Mouse (Mus musculus): ENCODE measurements around the gene Gm20388. TPM values are rescaled to one million over a fixed set of nuclear protein-coding genes. Genes with fewer than 3 reads are reported as not detected.

The Gm20388 gene
- polyA plus RNA-seq, 1 experiment = 10.6 TPM

DNA sequence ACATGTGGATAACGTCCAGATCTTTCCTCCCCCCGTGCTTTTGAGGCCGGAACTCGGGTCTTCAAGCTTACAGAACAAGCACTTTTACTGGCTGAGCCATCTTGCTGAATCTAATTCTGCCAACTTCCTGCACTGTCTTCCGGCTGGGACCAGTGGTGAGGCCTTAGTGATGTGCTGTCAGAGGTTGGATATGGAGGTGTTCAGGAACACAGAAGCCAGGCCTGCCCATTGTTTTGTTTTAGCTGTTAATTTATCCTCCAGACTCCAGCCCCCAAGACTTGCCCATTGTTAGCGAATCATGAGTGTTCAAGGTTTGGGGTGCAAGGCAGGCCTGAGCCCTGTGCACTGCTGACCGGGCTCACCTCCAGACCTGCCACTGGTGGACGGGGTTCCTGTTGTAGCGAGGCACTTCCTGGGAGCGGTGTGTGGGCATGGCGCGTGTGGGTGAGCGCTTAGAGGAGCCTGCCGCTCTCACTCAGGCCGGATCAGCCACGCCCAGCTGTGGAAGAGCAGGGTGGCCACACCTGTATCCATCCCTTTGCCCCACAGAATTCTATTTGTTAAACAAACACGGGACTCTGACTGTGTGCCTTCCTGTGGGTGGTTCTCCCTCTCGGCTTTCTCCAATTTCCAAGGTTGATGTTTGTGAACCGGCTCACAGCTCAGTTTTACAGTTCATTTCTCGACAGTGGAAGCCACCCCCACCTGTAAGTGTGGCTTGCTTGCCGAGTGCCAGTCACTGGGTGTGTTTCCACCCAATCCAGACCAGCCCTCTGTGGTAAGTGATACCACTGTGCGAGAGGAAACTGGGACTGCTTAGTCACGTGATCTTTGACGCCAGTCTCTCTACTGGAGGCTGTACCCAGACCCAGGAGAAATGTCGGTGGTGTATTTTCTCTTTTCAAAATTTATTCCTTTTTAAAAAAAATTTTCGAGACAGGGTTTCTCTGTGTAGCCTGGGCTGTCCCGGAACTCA, 3430.7 kb downstream of the Gm20388 start:
- 58% methylated on average over 27 of the region's 27 CpGs for WGBS
- Histone ChIP-seq H3K4me3 (replicated peaks; ENCODE audit: control insufficient read depth, low read depth, low read length) (no peak overlapping the region), H3K4me1 (ENCODE audit: control insufficient read depth, insufficient read depth, low read length) (peaks cover 1% of the 10 kb centered on the region), H3K27ac (ENCODE audit: control insufficient read depth, insufficient read depth, low read depth, low read length, poor library complexity) (no peak overlapping the region)
- TF ChIP-seq CTCF (IDR thresholded peaks at IDR 0.05; ENCODE audit: control insufficient read depth, insufficient read depth, low read length) (no peak), POLR2A (IDR thresholded peaks at IDR 0.05; ENCODE audit: borderline replicate concordance, control insufficient read depth, low read depth, low read length) (no peak)

DNA sequence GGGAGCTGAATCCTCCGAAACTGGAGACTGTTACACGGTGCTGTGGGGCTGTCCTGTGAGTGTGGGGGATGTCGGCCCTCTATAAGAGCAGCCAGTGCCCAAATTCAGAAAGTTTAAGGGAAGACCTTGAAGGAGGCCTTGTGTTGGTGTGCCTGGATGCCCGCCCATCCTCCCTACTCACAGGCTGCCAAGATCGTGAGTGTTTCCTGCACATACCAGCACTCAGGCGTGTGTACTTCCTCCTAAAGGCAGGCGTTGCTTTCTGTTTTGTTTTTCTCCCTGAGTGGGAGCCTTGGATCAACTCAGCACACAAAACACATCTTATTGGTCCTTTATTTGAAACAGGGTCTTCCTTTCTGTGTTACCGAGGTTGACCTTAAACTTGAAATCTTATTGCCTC, 3431.6 kb downstream of the Gm20388 start:
- Histone ChIP-seq H3K4me1 (ENCODE audit: control insufficient read depth, insufficient read depth, low read length) (peaks cover 1% of the 10 kb centered on the region), H3K4me3 (replicated peaks; ENCODE audit: control insufficient read depth, low read depth, low read length) (no peak overlapping the region), H3K27ac (ENCODE audit: control insufficient read depth, insufficient read depth, low read depth, low read length, poor library complexity) (no peak overlapping the region)
- TF ChIP-seq CTCF (IDR thresholded peaks at IDR 0.05; ENCODE audit: control insufficient read depth, insufficient read depth, low read length) (no peak), POLR2A (IDR thresholded peaks at IDR 0.05; ENCODE audit: borderline replicate concordance, control insufficient read depth, low read depth, low read length) (no peak)
- 26% methylated on average over 8 of the region's 8 CpGs for WGBS

- H3K4me3 ChIP-seq (replicated peaks; ENCODE audit: control insufficient read depth, low read depth, low read length) = no peak overlapping the region
- H3K27ac ChIP-seq (ENCODE audit: control insufficient read depth, insufficient read depth, low read depth, low read length, poor library complexity) = no peak overlapping the region
- WGBS = 21% methylated on average over 7 of the region's 7 CpGs
- H3K4me1 ChIP-seq (ENCODE audit: control insufficient read depth, insufficient read depth, low read length) = peaks cover 1% of the 10 kb centered on the region
- TF ChIP-seq CTCF (IDR thresholded peaks at IDR 0.05; ENCODE audit: control insufficient read depth, insufficient read depth, low read length) = no peak
- no peak for TF ChIP-seq POLR2A (IDR thresholded peaks at IDR 0.05; ENCODE audit: borderline replicate concordance, control insufficient read depth, low read depth, low read length)
These were observed 3432.3 kb downstream of the Gm20388 start for GRCm38 (mm10) chr8:123342911-123343310.

GRCm38 (mm10) chr8:123343422-123343821, 3432.8 kb downstream of the Gm20388 start:
- peaks cover 1% of the 10 kb centered on the region for H3K4me1 ChIP-seq (ENCODE audit: control insufficient read depth, insufficient read depth, low read length)
- no peak overlapping the region for H3K27ac ChIP-seq (ENCODE audit: control insufficient read depth, insufficient read depth, low read depth, low read length, poor library complexity)
- 73% methylated on average over 12 of the region's 12 CpGs for WGBS
- TF ChIP-seq POLR2A (IDR thresholded peaks at IDR 0.05; ENCODE audit: borderline replicate concordance, control insufficient read depth, low read depth, low read length) (no peak), CTCF (IDR thresholded peaks at IDR 0.05; ENCODE audit: control insufficient read depth, insufficient read depth, low read length) (no peak)
- no peak overlapping the region for H3K4me3 ChIP-seq (replicated peaks; ENCODE audit: control insufficient read depth, low read depth, low read length)

GRCm38 (mm10) chr8:123345135-123345534, 3434.5 kb downstream of the Gm20388 start:
- Histone ChIP-seq H3K4me3 (replicated peaks; ENCODE audit: control insufficient read depth, low read depth, low read length) (no peak overlapping the region), H3K27ac (ENCODE audit: control insufficient read depth, insufficient read depth, low read depth, low read length, poor library complexity) (no peak overlapping the region), H3K4me1 (ENCODE audit: control insufficient read depth, insufficient read depth, low read length) (peaks cover 1% of the 10 kb centered on the region)
- WGBS = 77% methylated on average over 8 of the region's 8 CpGs
- TF ChIP-seq POLR2A (IDR thresholded peaks at IDR 0.05; ENCODE audit: borderline replicate concordance, control insufficient read depth, low read depth, low read length) (no peak), CTCF (IDR thresholded peaks at IDR 0.05; ENCODE audit: control insufficient read depth, insufficient read depth, low read length) (no peak)

DNA sequence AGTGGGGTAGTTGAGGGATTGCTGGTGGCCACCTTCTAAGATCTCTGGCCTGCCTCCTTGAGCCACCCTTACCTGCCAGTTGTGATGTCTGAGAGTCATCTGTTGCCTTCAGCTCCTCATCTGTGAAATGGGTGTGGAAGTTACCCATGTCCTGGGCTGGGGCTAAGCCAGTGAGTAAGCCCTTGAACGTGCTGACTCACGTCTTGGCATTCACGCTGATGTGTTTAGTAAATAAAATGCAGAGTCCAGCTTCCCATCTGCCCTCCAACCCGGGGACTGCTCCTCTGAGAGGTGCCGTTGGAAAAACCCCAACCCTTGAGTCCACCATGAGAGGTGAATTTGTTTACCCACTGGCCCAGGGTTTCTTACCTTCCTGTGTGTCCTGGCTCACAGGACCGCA, 3435.2 kb downstream of the Gm20388 start:
- TF ChIP-seq CTCF (IDR thresholded peaks at IDR 0.05; ENCODE audit: control insufficient read depth, insufficient read depth, low read length) = no peak
- Histone ChIP-seq H3K4me1 (ENCODE audit: control insufficient read depth, insufficient read depth, low read length) (peaks cover 1% of the 10 kb centered on the region), H3K27ac (ENCODE audit: control insufficient read depth, insufficient read depth, low read depth, low read length, poor library complexity) (no peak overlapping the region), H3K4me3 (replicated peaks; ENCODE audit: control insufficient read depth, low read depth, low read length) (no peak overlapping the region)
- 82% methylated on average over 6 of the region's 6 CpGs for WGBS

GRCm38 (mm10) chr8:123347293-123347692, 3436.7 kb downstream of the Gm20388 start:
- TF ChIP-seq POLR2A (IDR thresholded peaks at IDR 0.05; ENCODE audit: borderline replicate concordance, control insufficient read depth, low read depth, low read length) = no peak
- no peak for TF ChIP-seq CTCF (IDR thresholded peaks at IDR 0.05; ENCODE audit: control insufficient read depth, insufficient read depth, low read length)
- Histone ChIP-seq H3K4me1 (ENCODE audit: control insufficient read depth, insufficient read depth, low read length) (no peaks in the 10 kb centered on the region; the same call in 1 of the 2 replicates), H3K27ac (ENCODE audit: control insufficient read depth, insufficient read depth, low read depth, low read length, poor library complexity) (no peak overlapping the region), H3K4me3 (replicated peaks; ENCODE audit: control insufficient read depth, low read depth, low read length) (no peak overlapping the region)
- 67% methylated on average over 2 of the region's 2 CpGs for WGBS

GRCm38 (mm10) chr8:123348237-123348843, 3437.7 kb downstream of the Gm20388 start:
- TF ChIP-seq CTCF (IDR thresholded peaks at IDR 0.05; ENCODE audit: control insufficient read depth, insufficient read depth, low read length) (no peak), POLR2A (IDR thresholded peaks at IDR 0.05; ENCODE audit: borderline replicate concordance, control insufficient read depth, low read depth, low read length) (no peak)
- no peaks in the 10 kb centered on the region; the same call in 1 of the 2 replicates for H3K4me1 ChIP-seq (ENCODE audit: control insufficient read depth, insufficient read depth, low read length)
- no peak overlapping the region for H3K27ac ChIP-seq (ENCODE audit: control insufficient read depth, insufficient read depth, low read depth, low read length, poor library complexity)
- WGBS = 76% methylated on average over 9 of the region's 9 CpGs
- H3K4me3 ChIP-seq (replicated peaks; ENCODE audit: control insufficient read depth, low read depth, low read length) = no peak overlapping the region

Measured in bone marrow, adult 2 months (tissue).